Mouse (Mus musculus) monocyte, adult 2 months (primary cell): ENCODE results near the gene Pdcl2.

ENCODE experiments used
- DNase-seq, 2 experiments: peaks; one replicate each; pipeline ENCODE4 v3.0.0; 2022; ENCODE audit warnings: low spot score in 2 of 2, low read depth in 1 of 2

Pdcl2 gene

GRCm38 (mm10) chr5:76303745-76304451 lies 27.1 kb downstream of the Pdcl2 start:
- peak in 1 of 2 experiments; percentile 50 for DNase-seq

DNA sequence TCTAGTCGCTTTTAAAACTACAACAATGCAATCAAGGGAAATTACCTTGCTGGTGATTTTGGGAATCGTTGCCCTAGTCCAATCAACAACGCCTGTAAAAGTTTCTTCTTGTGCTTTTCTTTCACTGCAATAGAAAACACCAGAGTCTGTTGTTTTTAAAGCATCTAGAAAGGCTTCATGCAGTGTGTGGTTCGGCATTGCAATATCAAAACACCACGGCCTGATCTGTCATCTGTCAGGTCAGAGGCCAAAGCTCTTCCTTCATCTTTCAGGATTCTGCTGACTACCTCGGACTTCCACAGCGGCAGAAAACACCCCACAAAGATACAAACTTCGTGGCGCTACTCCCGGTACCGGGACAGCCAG lies 27.6 kb downstream of the Pdcl2 start:
- no peak for DNase-seq

GRCm38 (mm10) chr5:76302009-76302408 lies 28.9 kb downstream of the Pdcl2 start:
- no peak for DNase-seq

GRCm38 (mm10) chr5:76289234-76289691 lies 41.7 kb downstream of the Pdcl2 start:
- DNase-seq: no peak

DNA sequence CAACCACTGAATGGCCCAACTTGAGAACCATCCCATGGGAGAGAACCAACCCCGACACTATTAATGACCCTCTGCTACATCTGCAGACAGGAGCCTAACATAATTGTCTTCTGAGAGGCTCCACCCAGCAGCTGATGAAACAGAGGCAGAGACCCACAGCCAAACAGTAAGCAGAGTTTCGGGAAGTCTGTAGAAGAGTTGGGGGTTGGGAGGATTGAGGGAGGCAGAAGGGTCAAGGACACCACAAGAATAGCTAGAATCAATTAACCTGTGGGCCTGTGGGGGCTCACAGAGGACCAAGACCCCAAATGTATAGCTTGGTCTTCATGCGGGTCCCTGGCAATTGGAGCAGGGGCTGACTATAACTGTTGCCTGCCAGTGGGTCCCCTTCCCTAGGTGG lies 42.7 kb downstream of the Pdcl2 start:
- no peak for DNase-seq

- DNase-seq: no peak
Observed at GRCm38 (mm10) chr5:76287062-76287461, 43.9 kb downstream of the Pdcl2 start.

DNA sequence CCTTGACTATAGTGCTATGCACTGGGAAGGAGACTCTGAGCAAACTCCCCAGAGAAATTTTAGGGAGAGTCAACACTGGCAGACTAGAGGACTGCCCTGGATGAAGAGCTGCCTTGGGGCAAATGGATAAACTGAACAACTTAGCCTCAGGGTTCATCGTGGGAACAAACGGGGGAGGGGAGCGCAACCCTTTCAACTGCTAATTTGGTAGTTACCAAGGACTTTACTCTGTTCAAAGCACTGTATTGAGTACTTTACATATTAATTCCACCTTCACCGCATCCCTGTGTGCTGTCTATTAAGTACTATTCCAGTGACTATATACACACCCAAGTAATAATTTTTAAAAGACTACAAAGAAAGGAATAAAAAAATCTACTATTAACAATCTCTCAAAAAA lies 45.3 kb downstream of the Pdcl2 start:
- no peak for DNase-seq

GRCm38 (mm10) chr5:76283890-76284289 lies 47.1 kb downstream of the Pdcl2 start:
- no peak for DNase-seq

DNA sequence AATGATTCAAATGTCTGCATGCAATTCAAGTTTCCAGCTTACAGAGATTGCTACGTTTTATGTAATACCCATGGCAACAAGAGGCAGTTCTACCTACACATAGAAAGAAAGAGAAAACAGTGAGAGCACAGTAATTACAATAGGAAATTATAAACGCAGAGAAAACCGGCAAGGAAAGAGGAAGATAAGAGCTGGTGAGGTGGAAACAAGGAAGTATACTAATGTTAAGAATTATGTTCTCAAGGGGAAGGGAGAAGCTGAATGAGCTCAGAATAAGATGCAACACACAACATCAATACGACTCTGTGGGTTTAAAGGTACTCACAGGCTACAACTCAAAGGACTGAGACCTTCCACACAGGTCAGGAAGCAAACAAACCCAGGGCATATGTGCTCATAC lies 56.0 kb downstream of the Pdcl2 start:
- no peak for DNase-seq
